Comparison of ENCODE assay signal across 16 mouse cellular contexts in genomic region chr2:158143816-158144215, GRCm38 (mm10). TPM values are rescaled to one million over a fixed set of nuclear protein-coding genes. Genes with fewer than 3 reads are reported as not detected.
DNase-seq lines count a peak whose midpoint lies in the region; ATAC-seq lines count a peak whose summit lies in the region.
"Had no signal": no experiment of that assay in that cellular context is flagged by ENCODE, and none has a peak within 500 bp of the region (broad histone marks: within the 10 kb centered on the region; RNA-seq: fewer than 3 reads in every experiment).

No protein-coding gene starts in this region.

- no peak for ATAC-seq in heart, embryonic 16.5 days (replicated peaks; ENCODE audit: extremely low read depth, insufficient read depth, low FRiP score)
- no peak for ATAC-seq in midbrain, embryonic 14.5 days (ENCODE audit: low FRiP score, low TSS enrichment)
- no peak for ATAC-seq in midbrain, embryonic 16.5 days
- no peak for ATAC-seq in liver, embryonic 12.5 days
- ATAC-seq: forebrain, embryonic 13.5 days; hindbrain, embryonic 16.5 days had no signal

- peaks cover 8% of the 10 kb centered on the region; the same call in 1 of the 2 replicates for H3K36me3 ChIP-seq in heart, embryonic 16.5 days (ENCODE audit: control insufficient read depth, insufficient read depth)
- H3K36me3 ChIP-seq in midbrain, embryonic 14.5 days (ENCODE audit: control insufficient read depth, insufficient read depth, low read length): no peaks in the 10 kb centered on the region
- no peaks in the 10 kb centered on the region for H3K36me3 ChIP-seq in midbrain, embryonic 16.5 days (ENCODE audit: control insufficient read depth, insufficient read depth, low read length)
- peaks cover 45% of the 10 kb centered on the region for H3K36me3 ChIP-seq in liver, embryonic 12.5 days

- WGBS in heart, embryonic 16.5 days: 49% methylated on average over 3 of the region's 3 CpGs
- 52% methylated on average over 3 of the region's 3 CpGs for WGBS in midbrain, embryonic 14.5 days
- 64% methylated on average over 3 of the region's 3 CpGs for WGBS in midbrain, embryonic 16.5 days
- WGBS in liver, embryonic 12.5 days (ENCODE audit: insufficient replicate concordance): 41% methylated on average over 3 of the region's 3 CpGs

- H3K27me3 ChIP-seq in heart, embryonic 16.5 days (ENCODE audit: control insufficient read depth, insufficient read depth, low read length): no peaks in the 10 kb centered on the region
- no peaks in the 10 kb centered on the region; the same call in 1 of the 2 replicates for H3K27me3 ChIP-seq in midbrain, embryonic 14.5 days (ENCODE audit: control insufficient read depth, insufficient read depth, low read length)
- H3K27me3 ChIP-seq in midbrain, embryonic 16.5 days (ENCODE audit: control insufficient read depth, insufficient read depth, low read depth, low read length): peaks cover 2% of the 10 kb centered on the region; the same call in 1 of the 2 replicates
- H3K27me3 ChIP-seq in liver, embryonic 12.5 days (replicated peaks): no peaks in the 10 kb centered on the region
- H3K27me3 ChIP-seq: lung, embryonic 15.5 days had no signal

- peak overlapping the region; percentile 88 for H3K9ac ChIP-seq in heart, embryonic 16.5 days (ENCODE audit: low read length)
- no peak overlapping the region for H3K9ac ChIP-seq in midbrain, embryonic 14.5 days (replicated peaks; ENCODE audit: low read length)
- no peak overlapping the region for H3K9ac ChIP-seq in midbrain, embryonic 16.5 days (ENCODE audit: low read depth, low read length)
- peak overlapping the region; percentile 87 for H3K9ac ChIP-seq in liver, embryonic 12.5 days
- H3K9ac ChIP-seq: forebrain, embryonic 13.5 days; lung, embryonic 15.5 days had no signal

- DNase-seq in heart, postnatal 14 days: no peak
- DNase-seq in midbrain, embryonic 14.5 days: peak; percentile 38
- DNase-seq in right cerebral cortex, postnatal 14 days: no peak
- no peak for DNase-seq in right cerebral cortex, postnatal 10 days (ENCODE audit: low spot score in 2 of 2)
- DNase-seq: adrenal gland, postnatal 14 days; cerebellum, adult 11 months; embryo, embryonic 11 days; gastrocnemius, postnatal 10 days; layer of hippocampus, postnatal 36 days; thymus, postnatal 36 days had no signal

- H3K4me2 ChIP-seq in heart, embryonic 16.5 days (ENCODE audit: low read depth, low read length): peak overlapping the region; percentile 74
- H3K4me2 ChIP-seq in midbrain, embryonic 14.5 days (ENCODE audit: low read length): no peak overlapping the region
- no peak overlapping the region for H3K4me2 ChIP-seq in midbrain, embryonic 16.5 days (ENCODE audit: low read length)
- peak overlapping the region; percentile 79 for H3K4me2 ChIP-seq in liver, embryonic 12.5 days
- H3K4me2 ChIP-seq: forebrain, embryonic 13.5 days had no signal

- H3K27ac ChIP-seq in heart, embryonic 16.5 days (ENCODE audit: low read length): peak overlapping the region; percentile 85
- no peak overlapping the region for H3K27ac ChIP-seq in midbrain, embryonic 14.5 days (replicated peaks; ENCODE audit: low read depth, low read length)
- H3K27ac ChIP-seq in midbrain, embryonic 16.5 days (ENCODE audit: low read length): no peak overlapping the region
- peak overlapping the region; percentile 98 for H3K27ac ChIP-seq in liver, embryonic 12.5 days
- H3K27ac ChIP-seq: forebrain, embryonic 13.5 days had no signal

- no peaks in the 10 kb centered on the region for H3K9me3 ChIP-seq in heart, embryonic 16.5 days (replicated peaks; ENCODE audit: control insufficient read depth, low read length)
- H3K9me3 ChIP-seq in midbrain, embryonic 14.5 days (ENCODE audit: control insufficient read depth, low read length): no peaks in the 10 kb centered on the region
- no peaks in the 10 kb centered on the region for H3K9me3 ChIP-seq in midbrain, embryonic 16.5 days (replicated peaks; ENCODE audit: control insufficient read depth, low read length, poor library complexity, severe bottlenecking)
- H3K9me3 ChIP-seq in liver, embryonic 12.5 days (replicated peaks): no peaks in the 10 kb centered on the region
- H3K9me3 ChIP-seq: forebrain, embryonic 13.5 days; lung, embryonic 15.5 days had no signal

- H3K4me3 ChIP-seq in heart, embryonic 16.5 days (ENCODE audit: low read length): peak overlapping the region; percentile 70
- no peak overlapping the region for H3K4me3 ChIP-seq in midbrain, embryonic 14.5 days (replicated peaks; ENCODE audit: low read depth, low read length)
- H3K4me3 ChIP-seq in midbrain, embryonic 16.5 days (ENCODE audit: low read depth, low read length): no peak overlapping the region
- peak overlapping the region; percentile 74 for H3K4me3 ChIP-seq in liver, embryonic 12.5 days
- H3K4me3 ChIP-seq: forebrain, embryonic 13.5 days; lung, embryonic 15.5 days had no signal

- intact Hi-C loops in heart, postnatal 14 days (cut with DNase I): no loop called here

- H3K4me1 ChIP-seq in heart, embryonic 16.5 days (ENCODE audit: control insufficient read depth, insufficient read depth, low read length): peaks cover 55% of the 10 kb centered on the region
- no peaks in the 10 kb centered on the region; the same call in 1 of the 2 replicates for H3K4me1 ChIP-seq in midbrain, embryonic 14.5 days (ENCODE audit: control insufficient read depth, insufficient read depth, low read length)
- H3K4me1 ChIP-seq in midbrain, embryonic 16.5 days (ENCODE audit: control insufficient read depth, insufficient read depth, low read length): peaks cover 3% of the 10 kb centered on the region; the same call in 1 of the 2 replicates
- peaks cover 89% of the 10 kb centered on the region for H3K4me1 ChIP-seq in liver, embryonic 12.5 days

RNA-seq across cellular contexts. Expression of gene Tgm2, which starts 2.4 kb away (rescaled TPM):
- 226 and 256 TPM in 2 replicates for polyA plus RNA-seq in heart, embryonic 16.5 days (2015; fragmentation: Nextera tagmentation; extraction: Ambion mirVana)
- total RNA-seq in heart, postnatal 14 days (2021): 100 to 1,000 TPM; 181 to 209 TPM
- polyA plus RNA-seq in midbrain, embryonic 14.5 days (2014; fragmentation: Nextera tagmentation; extraction: Ambion mirVana): 0.77 and 6.8 TPM in 2 replicates
- polyA plus RNA-seq in midbrain, embryonic 16.5 days (2015; fragmentation: Nextera tagmentation; extraction: Ambion mirVana): 7.0 and 7.1 TPM in 2 replicates
- 69.4 and 69.9 TPM in 2 replicates for polyA plus RNA-seq in liver, embryonic 12.5 days (2016; fragmentation: Nextera tagmentation; extraction: Ambion mirVana)

Comparison
In these comparisons a context has a peak if more than half of its experiments do, and no peak if none do; other contexts are left out.
1. H3K27ac ChIP-seq: peak in heart, embryonic 16.5 days (single experiment) and liver, embryonic 12.5 days (single experiment); none in midbrain, embryonic 14.5 days (single experiment) and midbrain, embryonic 16.5 days (single experiment).
2. H3K4me2 ChIP-seq: peak in heart, embryonic 16.5 days (single experiment) and liver, embryonic 12.5 days (single experiment); none in midbrain, embryonic 14.5 days (single experiment) and midbrain, embryonic 16.5 days (single experiment).
3. H3K4me3 ChIP-seq: peak in heart, embryonic 16.5 days (single experiment) and liver, embryonic 12.5 days (single experiment); none in midbrain, embryonic 14.5 days (single experiment) and midbrain, embryonic 16.5 days (single experiment).
4. H3K9ac ChIP-seq: peak in heart, embryonic 16.5 days (single experiment) and liver, embryonic 12.5 days (single experiment); none in midbrain, embryonic 14.5 days (single experiment) and midbrain, embryonic 16.5 days (single experiment).